Mouse (Mus musculus) mouse embryonic stem cell (cell line): ENCODE measurements at regions not wholly inside any gene's neighbourhood (a gene's known extent, or its start where the extent isn't known, plus 50 kb on each side); places are given as distances from the start of the nearest gene placed in this dataset.

Experiments
- in situ Hi-C, 2 experiments: fragments of 300-500 bp; cut with MboI; formaldehyde crosslinking; loops; 1 replicate in 1 of 2; 3 replicates in 1 of 2; pipeline ENCODE4 v1.14.3; 2019 to 2020; ENCODE audit warnings: low sequenced_read_pairs in 2 of 2, low pct_unique_long_range_greater_than_20kb in 1 of 2, mixed read lengths in 1 of 2; ENCODE audit not compliant: unreplicated experiment in 1 of 2

GRCm38 (mm10) chr15:10767535-10767934 lies 53.1 kb upstream of the Rai14 start:
- in situ Hi-C loops, result no loop called here

GRCm38 (mm10) chr15:10770410-10771310 lies 56.2 kb upstream of the Rai14 start:
- in situ Hi-C loops, result no loop called here

GRCm38 (mm10) chr15:10771311-10771690 lies 56.9 kb upstream of the Rai14 start:
- in situ Hi-C loops, result no loop called here

- in situ Hi-C loops, result no loop called here
Measured at GRCm38 (mm10) chr15:10779941-10780620, 65.7 kb upstream of the Rai14 start.

GRCm38 (mm10) chr15:10789371-10789770 lies 74.9 kb upstream of the Rai14 start:
- in situ Hi-C loops, result no loop called here

GRCm38 (mm10) chr15:10790862-10791497 lies 76.6 kb upstream of the Rai14 start:
- in situ Hi-C loops, result no loop called here

GRCm38 (mm10) chr15:10791516-10792112 lies 77.2 kb upstream of the Rai14 start:
- in situ Hi-C loops, result no loop called here

- in situ Hi-C loops, result no loop called here
Measured at GRCm38 (mm10) chr15:10792156-10792555, 77.7 kb upstream of the Rai14 start.

- in situ Hi-C loops, result no loop called here
Measured at GRCm38 (mm10) chr15:10795126-10795792, 80.8 kb upstream of the Rai14 start.

- in situ Hi-C loops, result no loop called here
Measured at GRCm38 (mm10) chr15:10799656-10800055, 85.2 kb upstream of the Rai14 start.

- in situ Hi-C loops, result no loop called here
Measured at GRCm38 (mm10) chr15:10814195-10814594, 99.8 kb upstream of the Rai14 start.

- in situ Hi-C loops, result no loop called here
Measured at GRCm38 (mm10) chr15:10814709-10815108, 100.3 kb upstream of the Rai14 start.

- in situ Hi-C loops, result no loop called here
Measured at GRCm38 (mm10) chr15:10816213-10816621, 101.8 kb upstream of the Rai14 start.

GRCm38 (mm10) chr15:10818216-10818615 lies 103.8 kb upstream of the Rai14 start:
- in situ Hi-C loops, result no loop called here

- in situ Hi-C loops, result no loop called here
Measured at GRCm38 (mm10) chr15:10818706-10819105, 104.3 kb upstream of the Rai14 start.

GRCm38 (mm10) chr15:10823933-10824332 lies 109.5 kb upstream of the Rai14 start:
- in situ Hi-C loops, result no loop called here

- in situ Hi-C loops, result no loop called here
Measured at GRCm38 (mm10) chr15:10829588-10829987, 115.2 kb upstream of the Rai14 start.

GRCm38 (mm10) chr15:10830478-10830877 lies 116.1 kb upstream of the Rai14 start:
- in situ Hi-C loops, result no loop called here
